Mouse (Mus musculus) cerebellum, adult 2 months (tissue): ENCODE data around the gene Lrrc7.

ENCODE experiments used
- CTCF ChIP-seq: fragments of 200-500 bp; IDR thresholded peaks from 2 replicates; pipeline ENCODE4 v1.5.1; 2011; ENCODE audit warnings: low read depth, mild to moderate bottlenecking, control low read depth, low read length, moderate library complexity, borderline replicate concordance; ENCODE audit not compliant: insufficient read depth
- POLR2A ChIP-seq: fragments of 200-500 bp; IDR thresholded peaks from 2 replicates; pipeline ENCODE4 v1.6.1; 2011; ENCODE audit warnings: low read length, control low read depth, borderline replicate concordance; ENCODE audit not compliant: insufficient read depth

GRCm38 (mm10) chr3:158554280-158554679 is 7.7 kb downstream of the Lrrc7 start:
- TF ChIP-seq POLR2A (no peak), CTCF (no peak)
